Mouse (Mus musculus) embryonic fibroblast, embryonic 13.5 days (primary cell): Measurements from ENCODE around the gene Ank. TPM values are rescaled to one million over a fixed set of nuclear protein-coding genes. Genes with fewer than 3 reads are reported as not detected.
A peak's percentile ranks its signal among the peaks of the same experiment; 100 is the strongest.
"Not testable (repeated sequence)": the region's sequence is repeated elsewhere in the genome, so short reads cannot be mapped to it uniquely, and the experiment has no call there.

Experiments
- H3K27ac ChIP-seq: 2 replicates; pipeline ENCODE4 v1.5.1; 2012; ENCODE audit warnings: low read length, control low read depth, inconsistent platforms; ENCODE audit not compliant: insufficient read depth
- H3K4me1 ChIP-seq: 2 replicates; pipeline ENCODE4 v1.6.1; 2011; ENCODE audit warnings: low read length; ENCODE audit not compliant: control insufficient read depth, insufficient read depth
- H3K4me3 ChIP-seq: 2 replicates; pipeline ENCODE4 v1.5.1; 2011; ENCODE audit warnings: mild to moderate bottlenecking, control low read depth, low read length; ENCODE audit not compliant: insufficient read depth
- CTCF ChIP-seq: IDR thresholded peaks from 2 replicates; pipeline ENCODE4 v1.5.1; 2011; ENCODE audit warnings: mild to moderate bottlenecking, control low read depth, low read length, moderate library complexity, borderline replicate concordance; ENCODE audit not compliant: insufficient read depth
- POLR2A ChIP-seq: IDR thresholded peaks from 2 replicates; pipeline ENCODE4 v1.6.1; 2011; ENCODE audit warnings: low read depth, mild to moderate bottlenecking, control low read depth, low read length, moderate library complexity
- polyA plus RNA-seq: library from polyadenylated mRNA; stranded (reverse); fragments of >200 nt; gene quantifications from 2 replicates; pipeline ENCODE4 v1.2.4, GENCODE M21; 2011; ENCODE audit warnings: low read depth; ENCODE audit not compliant: missing spikeins, insufficient read length

Gene Ank
- polyA plus RNA-seq, 1 experiment: 30.3 TPM

GRCm38 (mm10) chr15:27441529-27441928, 24.9 kb upstream of the Ank start:
- H3K4me3 ChIP-seq: no peak overlapping the region
- H3K4me1 ChIP-seq: no peaks in the 10 kb centered on the region
- no peak overlapping the region for H3K27ac ChIP-seq
- TF ChIP-seq POLR2A: no peak
- no peak for TF ChIP-seq CTCF

DNA sequence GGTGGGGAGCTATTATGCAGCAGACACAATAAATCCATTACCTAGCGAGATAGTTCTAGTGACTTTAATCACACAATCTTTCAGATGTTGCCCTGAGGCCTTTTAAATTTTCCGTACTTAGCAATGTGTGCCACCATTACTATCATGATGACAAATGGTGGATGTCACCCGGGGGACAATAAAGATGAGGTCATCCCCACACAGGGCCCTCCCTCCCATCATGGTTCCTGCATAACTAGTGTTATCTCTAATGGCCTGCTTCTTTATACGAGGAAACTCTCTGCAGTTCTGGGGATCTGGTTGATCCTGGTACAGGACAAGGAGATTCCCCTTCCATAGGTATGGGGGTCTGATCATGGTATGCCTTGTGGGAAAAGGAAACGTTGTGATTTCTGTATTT, 24.5 kb upstream of the Ank start:
- TF ChIP-seq CTCF (no peak), POLR2A (no peak)
- no peak overlapping the region for H3K27ac ChIP-seq

GRCm38 (mm10) chr15:27444772-27445347, 21.6 kb upstream of the Ank start:
- TF ChIP-seq CTCF (no peak), POLR2A (no peak)
- Histone ChIP-seq H3K27ac (no peak overlapping the region), H3K4me1 (no peaks in the 10 kb centered on the region), H3K4me3 (no peak overlapping the region)

More for the DNA sequence above, 24.5 kb upstream of the Ank start:
- no peaks in the 10 kb centered on the region for H3K4me1 ChIP-seq
- H3K4me3 ChIP-seq: no peak overlapping the region

DNA sequence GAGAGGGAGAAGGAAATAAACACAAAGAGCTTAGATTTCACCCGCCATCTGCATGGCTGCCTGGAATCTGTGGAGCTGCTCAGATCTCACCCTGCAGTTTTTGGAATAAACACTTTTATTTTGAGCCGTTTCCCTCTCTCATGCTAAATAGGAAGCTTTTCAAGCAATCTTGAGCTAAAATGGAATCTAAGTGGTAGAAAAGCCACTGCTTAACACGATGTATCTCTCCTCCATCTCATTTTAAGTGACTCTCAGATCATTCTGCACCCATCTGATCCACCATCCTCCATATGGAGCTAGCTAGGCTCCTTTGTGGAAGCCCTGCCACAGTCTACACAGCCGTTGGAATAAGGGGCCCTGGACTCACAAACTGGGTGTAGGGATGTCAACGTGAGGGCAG, 15.8 kb upstream of the Ank start:
- H3K4me3 ChIP-seq: no peak overlapping the region
- TF ChIP-seq CTCF (no peak), POLR2A (no peak)
- H3K27ac ChIP-seq: no peak overlapping the region
- H3K4me1 ChIP-seq: peaks cover 4% of the 10 kb centered on the region

DNA sequence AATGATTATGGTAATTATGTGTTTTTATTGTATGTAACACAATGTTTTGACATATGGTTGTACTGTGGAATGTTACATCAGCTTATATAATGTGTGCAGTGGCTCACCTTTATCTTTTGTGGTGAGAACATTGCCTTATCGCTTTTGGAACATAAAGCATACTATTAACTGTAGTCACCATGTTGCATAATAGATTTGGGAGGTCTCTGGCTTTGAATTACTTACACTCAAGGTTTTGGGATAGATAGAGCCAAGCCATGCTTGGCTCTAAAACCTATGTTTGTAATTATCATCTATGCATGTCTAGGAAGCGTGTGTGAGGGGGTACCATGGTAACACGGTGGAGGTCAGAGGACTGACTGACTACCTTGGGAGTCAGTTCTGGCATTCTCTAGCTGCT, 14.7 kb upstream of the Ank start:
- Histone ChIP-seq H3K4me3 (no peak overlapping the region), H3K4me1 (peaks cover 4% of the 10 kb centered on the region), H3K27ac (peak overlapping the region; percentile 28; the same call in 1 of the 2 replicates)
- TF ChIP-seq CTCF (no peak), POLR2A (no peak)

- no peak for TF ChIP-seq POLR2A
- no peak for TF ChIP-seq CTCF
- Histone ChIP-seq H3K4me3 (no peak overlapping the region), H3K27ac (peak overlapping the region; percentile 44), H3K4me1 (peaks cover 4% of the 10 kb centered on the region)
Observed at GRCm38 (mm10) chr15:27452496-27452895, 14.0 kb upstream of the Ank start.

- TF ChIP-seq POLR2A (no peak), CTCF (no peak)
- no peak overlapping the region for H3K27ac ChIP-seq
- H3K4me3 ChIP-seq: no peak overlapping the region
- peaks cover 4% of the 10 kb centered on the region for H3K4me1 ChIP-seq
Observed at GRCm38 (mm10) chr15:27457001-27457400, 9.5 kb upstream of the Ank start.

- not testable (repeated sequence) for H3K4me3 ChIP-seq, H3K4me1 ChIP-seq, H3K27ac ChIP-seq
Observed at GRCm38 (mm10) chr15:27459781-27460180, 6.7 kb upstream of the Ank start.

- no peak overlapping the region for H3K27ac ChIP-seq
- H3K4me3 ChIP-seq: no peak overlapping the region
- no peaks in the 10 kb centered on the region for H3K4me1 ChIP-seq
- TF ChIP-seq POLR2A (no peak), CTCF (no peak)
Observed at GRCm38 (mm10) chr15:27461336-27462245, 4.9 kb upstream of the Ank start.

GRCm38 (mm10) chr15:27463876-27464275, 2.6 kb upstream of the Ank start:
- H3K4me3 ChIP-seq: no peak overlapping the region
- TF ChIP-seq CTCF (no peak), POLR2A (no peak)
- no peak overlapping the region for H3K27ac ChIP-seq
- H3K4me1 ChIP-seq: no peaks in the 10 kb centered on the region
